Mouse (Mus musculus): Measurements from ENCODE around the gene Gm8011. TPM values are rescaled to one million over a fixed set of nuclear protein-coding genes. Genes with fewer than 3 reads are reported as not detected.
"Not testable (repeated sequence)": the region's sequence is repeated elsewhere in the genome, so short reads cannot be mapped to it uniquely, and the experiment has no call there.

Gm8011 gene
- not detected for total RNA-seq (2021)

GRCm38 (mm10) chr14:42463581-42463980 lies at the start of gene Gm8011:
TSS of gene Gm8011 (plus strand) at chr14:42463881.
- DNase-seq (ENCODE audit: low spot score in 2 of 2); intact Hi-C loops (cut with DNase I): not testable (repeated sequence)

- DNase-seq (ENCODE audit: low spot score in 2 of 2); intact Hi-C loops (cut with DNase I): not testable (repeated sequence)
Measured at GRCm38 (mm10) chr14:42439573-42439972, 24.1 kb upstream of the Gm8011 start, which contains the start of gene Gm8005. TSS of gene Gm8005 (minus strand) at chr14:42439673.

- intact Hi-C loops (cut with DNase I): not testable (repeated sequence)
Measured at GRCm38 (mm10) chr14:42502249-42502648, 38.6 kb downstream of the Gm8011 start, which contains the start of gene Gm8020. TSS of gene Gm8020 (minus strand) at chr14:42502349.

More at GRCm38 (mm10) chr14:42502249-42502648, 38.6 kb downstream of the Gm8011 start, which contains the start of gene Gm8020:
- not testable (repeated sequence) for DNase-seq (ENCODE audit: low spot score in 2 of 2)

Other genes with a start within 250 kb of the Gm8011 start
- not detected for gene Gm17026, start 203.8 kb upstream of the Gm8011 start, total RNA-seq (2021)
- gene Gm9611, start 166.5 kb upstream of the Gm8011 start, total RNA-seq (2021): not detected
- not detected for gene Gm7995, start 153.7 kb upstream of the Gm8011 start, total RNA-seq (2021)
- gene Gm8005, start 24.2 kb upstream of the Gm8011 start, total RNA-seq (2021): not detected
- not detected for gene Gm8020, start 38.5 kb downstream of the Gm8011 start, total RNA-seq (2021)
- not detected for gene Gm8024, start 60.4 kb downstream of the Gm8011 start, total RNA-seq (2021)
- gene Gm17124, start 136.0 kb downstream of the Gm8011 start, total RNA-seq (2021): not detected
- not detected for gene Gm3633, start 178.0 kb downstream of the Gm8011 start, total RNA-seq (2021)
- gene Gm10378, start 192.1 kb downstream of the Gm8011 start, total RNA-seq (2021): not detected